Mouse (Mus musculus): ENCODE measurements around the gene Hs6st2.

The Hs6st2 gene

DNA sequence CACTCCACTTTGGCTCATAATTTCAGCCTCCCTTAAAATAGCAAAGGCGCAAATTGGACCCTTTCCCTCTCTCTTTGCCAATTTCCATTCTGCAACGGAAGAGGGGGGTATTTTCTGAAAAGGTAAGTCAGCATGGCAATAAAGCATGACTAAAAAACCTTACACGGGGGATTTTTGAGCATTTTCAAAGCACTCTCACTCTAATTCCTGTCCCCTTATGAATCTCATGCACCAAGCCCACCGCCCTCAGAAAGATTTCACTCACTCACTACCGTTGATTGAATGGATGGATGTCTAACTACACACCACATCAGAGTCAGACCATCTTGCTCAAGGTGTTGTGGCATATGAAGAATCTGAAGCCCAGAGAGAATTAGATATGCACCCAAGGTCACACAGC, at the start of gene Hs6st2:
Gene Hs6st2 (minus strand): TSS at position 101 of the 400 bp plus-strand sequence.
- DNase-seq (ENCODE audit: extremely low read depth, low read depth): no peak

DNA sequence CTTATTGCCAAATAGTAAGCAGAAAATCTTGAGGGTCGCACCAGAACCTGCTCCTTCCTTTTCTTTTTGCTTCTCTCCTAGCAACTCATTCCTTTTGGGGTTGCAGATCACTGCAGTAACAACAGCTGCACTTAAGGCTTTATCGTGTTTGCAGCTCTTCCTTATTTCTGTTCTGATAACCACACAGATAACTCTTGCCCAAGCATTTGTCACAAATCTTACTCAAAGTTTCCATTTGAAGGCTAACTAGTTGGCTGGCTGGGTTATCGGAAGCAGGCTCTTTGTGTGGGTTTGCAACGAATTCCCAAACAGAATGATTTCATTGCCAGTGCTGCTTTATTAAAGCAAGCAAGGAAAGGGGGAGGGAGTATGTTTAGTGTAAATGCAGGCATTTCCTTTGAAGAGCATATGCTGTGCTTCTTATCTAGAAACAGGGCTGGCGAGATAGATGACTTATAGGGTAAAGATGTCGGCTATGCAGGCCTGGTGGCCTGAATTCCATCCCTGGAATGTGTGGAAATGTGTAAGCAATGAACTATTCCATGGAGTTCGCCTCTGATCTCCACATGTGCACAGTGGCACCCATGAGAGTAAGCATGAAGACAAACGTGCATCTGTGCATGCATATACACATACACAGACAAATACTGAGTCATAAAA, 32.6 kb upstream of the Hs6st2 start:
- no peak for DNase-seq (ENCODE audit: extremely low read depth, low read depth)

DNA sequence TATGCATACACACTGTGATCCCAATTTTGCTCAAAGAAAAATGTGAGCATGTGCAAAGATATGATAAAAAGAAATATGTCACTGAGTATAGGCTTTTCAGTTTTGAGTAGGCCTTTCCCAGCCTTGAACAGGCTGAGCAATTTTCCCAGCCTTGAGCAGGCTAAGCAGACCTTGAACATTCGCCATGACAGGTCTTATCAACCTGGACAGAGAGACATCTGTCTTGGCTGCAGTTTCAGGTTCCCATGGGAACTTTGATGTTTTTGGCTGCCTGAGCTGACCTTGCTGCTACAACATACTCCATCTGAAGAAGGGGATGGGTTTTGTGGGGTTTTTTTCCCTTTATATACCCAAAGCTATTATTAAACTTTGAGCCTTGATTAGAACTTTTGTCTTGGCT, 31.3 kb upstream of the Hs6st2 start:
- no peak for DNase-seq (ENCODE audit: extremely low read depth, low read depth)

DNA sequence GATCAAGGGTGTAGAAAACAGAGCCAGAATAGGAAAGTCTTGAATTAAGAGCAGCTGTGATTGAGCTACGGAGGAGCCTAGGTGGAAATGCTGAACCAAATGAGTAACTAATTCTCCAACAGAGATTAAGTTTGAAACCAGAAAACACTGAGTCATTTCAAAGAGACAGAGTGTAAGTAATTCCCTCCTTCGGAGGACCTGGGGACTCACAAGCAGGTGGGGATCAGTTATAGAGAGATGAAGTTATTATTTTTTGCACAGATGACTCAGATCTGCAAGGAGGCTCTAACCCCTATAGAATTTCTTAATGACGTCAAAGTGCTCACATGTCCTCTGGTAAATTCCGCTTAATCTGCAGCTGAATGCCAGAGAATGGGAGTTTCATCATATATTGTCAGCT, 21.2 kb upstream of the Hs6st2 start:
- no peak for DNase-seq (ENCODE audit: extremely low read depth, low read depth)

DNA sequence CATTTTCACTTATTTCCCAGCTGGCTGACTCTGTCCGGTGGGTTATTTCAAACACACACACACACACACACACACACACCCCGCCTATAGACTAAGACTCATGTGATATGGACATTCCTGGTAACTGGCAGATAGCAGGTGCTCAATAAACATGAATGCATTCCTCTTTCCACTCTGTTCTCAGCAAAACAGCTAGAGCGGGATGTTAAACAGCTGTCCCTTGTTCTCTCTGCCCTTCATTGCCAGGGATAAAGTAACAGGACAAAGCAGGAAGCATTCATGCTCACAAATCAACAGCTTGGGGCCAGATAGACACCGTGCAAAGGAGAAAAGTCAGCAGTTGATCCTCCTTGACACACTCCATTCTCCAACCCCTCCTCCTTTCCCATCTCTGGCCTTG, 17.4 kb upstream of the Hs6st2 start:
- no peak for DNase-seq (ENCODE audit: extremely low read depth, low read depth)

DNA sequence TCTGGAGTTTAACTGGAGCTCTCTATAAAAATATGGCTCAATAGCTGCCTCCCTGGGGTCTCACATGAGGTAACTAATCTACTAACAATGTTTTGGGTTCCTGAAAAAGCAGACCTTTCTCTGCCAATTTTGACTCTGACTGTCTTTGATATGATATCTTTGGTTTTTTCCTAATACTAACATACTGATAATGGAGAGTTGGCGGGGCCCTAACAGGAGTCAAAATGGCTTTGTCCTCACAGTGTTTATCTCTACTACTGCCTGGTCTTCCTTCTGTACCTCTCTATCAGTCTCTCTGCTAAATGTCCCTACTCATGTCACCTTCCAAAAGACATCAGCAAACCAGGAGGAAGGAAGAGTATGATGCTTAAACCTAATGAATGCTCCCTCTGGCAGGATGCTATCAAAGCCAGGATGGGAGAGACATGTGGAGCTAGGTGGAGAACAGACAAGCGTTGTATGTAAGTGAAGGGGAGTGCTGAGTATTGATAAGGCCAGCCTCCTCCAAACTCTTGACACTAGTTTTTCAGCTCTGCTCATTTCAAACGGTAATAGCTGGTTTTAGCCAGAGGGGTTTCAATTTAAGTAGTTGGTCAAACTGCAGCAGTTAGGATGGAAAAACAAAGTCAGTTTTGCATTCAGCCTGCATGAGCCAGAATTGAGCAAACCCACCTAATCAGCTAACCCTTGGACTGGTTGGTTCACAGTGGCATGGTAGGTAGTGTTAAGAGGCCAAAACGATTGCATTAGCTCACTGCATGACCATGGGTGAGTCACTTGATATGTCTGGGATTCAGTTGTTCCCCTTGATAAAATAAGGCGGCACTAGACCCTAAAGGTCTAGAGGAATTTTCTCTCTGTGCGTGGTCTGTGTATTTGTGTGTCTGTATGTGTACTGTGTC, 4.6 kb upstream of the Hs6st2 start:
- peak; percentile 23 for DNase-seq (ENCODE audit: extremely low read depth, low read depth)

DNA sequence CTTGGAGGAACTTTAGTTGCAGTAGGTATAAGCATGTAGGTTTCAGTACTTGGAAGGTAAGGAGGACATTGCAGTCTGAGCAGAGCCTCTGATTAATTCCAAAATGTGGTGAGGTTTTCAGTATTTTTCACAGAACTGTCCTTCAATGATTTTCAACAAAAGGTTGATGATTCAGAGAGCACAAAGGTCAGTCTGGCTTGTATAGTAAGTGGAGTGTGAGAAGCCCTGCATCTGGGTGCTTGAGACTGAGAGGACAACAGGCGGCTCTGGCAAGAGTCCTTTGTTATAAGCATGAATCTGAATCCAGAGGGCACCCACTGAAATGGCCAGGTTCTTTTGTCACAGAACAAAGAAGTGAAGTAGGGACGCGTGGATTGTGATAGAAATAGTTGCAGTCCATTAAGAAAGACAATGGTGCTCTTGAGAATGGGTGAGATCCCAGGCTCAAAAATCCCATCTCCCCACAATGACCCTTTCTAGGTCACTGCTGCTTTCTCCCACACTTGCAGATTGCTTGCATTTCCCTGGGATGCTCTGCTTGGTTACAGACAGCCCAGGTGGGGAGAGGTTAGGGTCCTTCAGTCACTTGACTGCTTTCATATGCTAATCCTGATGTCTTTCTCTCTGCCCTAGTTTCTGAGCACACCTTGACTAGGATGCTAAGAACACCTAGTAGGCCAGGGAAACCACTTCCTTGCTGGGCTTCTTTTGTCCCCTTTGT, 2.8 kb upstream of the Hs6st2 start:
- no peak for DNase-seq (ENCODE audit: extremely low read depth, low read depth)

DNA sequence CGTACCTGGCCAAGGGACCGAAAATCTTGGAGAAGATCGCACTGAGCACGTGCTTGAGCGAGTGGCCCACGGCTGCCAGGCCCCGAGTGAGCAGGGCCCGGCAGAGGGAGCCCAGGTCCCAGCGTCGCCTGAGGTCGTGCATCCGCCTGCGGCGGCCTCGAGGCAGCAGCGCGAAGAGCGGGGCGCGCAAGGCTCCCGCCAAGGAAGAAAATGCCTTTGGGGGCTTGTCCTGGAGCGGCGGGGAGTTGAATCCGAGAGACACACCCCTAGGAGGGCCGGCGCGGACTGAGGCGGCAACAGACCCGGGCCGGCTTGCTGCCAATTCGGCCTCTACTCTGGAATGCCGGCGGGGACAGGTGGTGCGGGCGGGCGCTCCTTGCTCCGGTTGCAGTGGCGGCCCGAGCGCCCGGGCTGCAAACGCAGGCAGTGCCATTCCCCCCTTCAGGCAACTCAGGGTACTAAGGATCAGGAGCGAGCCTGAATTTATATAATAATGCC, 437 bp downstream of the Hs6st2 start:
- no peak for DNase-seq (ENCODE audit: extremely low read depth, low read depth)

DNA sequence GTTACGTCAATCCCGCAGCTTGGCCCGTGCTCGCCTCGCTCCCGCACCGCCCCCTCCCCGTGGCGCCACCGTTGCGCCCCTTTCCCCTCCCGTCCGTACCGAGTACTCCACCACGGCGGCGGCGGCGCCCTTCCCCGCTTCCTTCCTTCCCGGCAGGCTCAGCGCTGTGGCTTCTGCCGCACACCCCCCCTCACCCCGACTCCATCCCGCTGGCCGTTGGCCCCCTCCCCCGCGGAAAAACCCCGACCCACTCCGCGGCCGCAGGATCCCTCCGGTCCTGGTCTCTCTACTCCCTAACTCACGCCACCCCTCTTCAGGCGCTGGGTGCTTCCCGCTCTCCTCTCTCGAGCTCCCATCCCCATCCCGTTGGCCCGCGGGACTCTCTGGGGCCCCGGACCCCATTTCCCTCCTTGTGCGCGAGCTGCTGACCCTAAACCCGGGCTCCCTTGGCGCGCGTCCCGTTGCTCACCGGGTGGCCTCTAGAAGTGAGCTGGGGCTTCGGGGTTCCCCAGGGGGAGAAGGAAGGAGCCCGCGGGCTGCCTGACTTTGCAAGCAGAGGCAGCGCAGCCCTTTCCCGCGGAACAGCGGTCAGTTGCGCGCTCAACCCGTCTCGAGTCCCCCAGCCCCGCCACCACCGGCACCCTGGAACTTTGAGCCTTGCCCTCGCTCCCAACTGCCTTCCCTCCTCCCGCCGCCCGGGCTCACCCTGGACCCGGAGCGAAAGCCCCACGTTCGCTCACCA, 1.1 kb downstream of the Hs6st2 start:
- no peak for DNase-seq (ENCODE audit: extremely low read depth, low read depth)

DNA sequence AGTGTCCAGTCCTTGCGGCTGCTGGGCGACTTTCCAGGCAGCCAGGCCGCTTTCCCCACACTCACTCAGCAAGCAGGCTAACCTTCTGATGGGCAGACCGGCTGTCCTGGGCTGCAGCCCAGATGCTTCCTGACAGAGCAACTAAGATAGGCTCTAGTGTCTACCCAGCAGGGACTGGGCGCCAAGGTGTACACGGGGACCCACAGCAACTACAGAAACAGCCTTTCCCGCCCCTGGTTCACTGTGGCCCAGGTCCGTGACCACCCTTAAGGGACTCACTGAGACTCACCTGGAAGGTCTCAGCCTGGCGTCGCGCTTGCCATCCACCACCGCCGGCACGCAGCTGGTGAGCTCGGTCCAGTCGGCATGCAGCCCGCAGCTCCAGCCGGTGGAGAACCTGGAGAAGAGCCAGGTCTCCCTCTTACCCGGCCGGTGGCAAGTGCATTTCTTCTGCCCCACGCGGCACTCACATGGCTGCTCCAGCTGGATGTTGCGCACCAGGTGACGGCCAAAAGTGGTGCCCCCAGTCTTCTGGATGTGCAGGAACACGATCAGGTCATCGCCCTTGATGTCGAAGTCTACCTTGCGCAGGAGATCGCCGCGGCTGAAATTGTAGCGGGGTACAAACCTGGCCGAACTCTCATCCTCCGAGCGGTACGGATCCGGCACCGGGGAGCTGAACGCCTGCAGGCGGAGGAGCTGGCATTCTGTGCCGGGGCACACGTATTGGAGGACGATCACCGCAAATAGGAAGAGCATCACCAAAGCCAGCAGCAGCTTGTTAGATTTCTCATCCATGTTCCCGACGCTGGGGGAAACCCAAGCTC, 1.8 kb downstream of the Hs6st2 start:
- no peak for DNase-seq (ENCODE audit: extremely low read depth, low read depth)

DNA sequence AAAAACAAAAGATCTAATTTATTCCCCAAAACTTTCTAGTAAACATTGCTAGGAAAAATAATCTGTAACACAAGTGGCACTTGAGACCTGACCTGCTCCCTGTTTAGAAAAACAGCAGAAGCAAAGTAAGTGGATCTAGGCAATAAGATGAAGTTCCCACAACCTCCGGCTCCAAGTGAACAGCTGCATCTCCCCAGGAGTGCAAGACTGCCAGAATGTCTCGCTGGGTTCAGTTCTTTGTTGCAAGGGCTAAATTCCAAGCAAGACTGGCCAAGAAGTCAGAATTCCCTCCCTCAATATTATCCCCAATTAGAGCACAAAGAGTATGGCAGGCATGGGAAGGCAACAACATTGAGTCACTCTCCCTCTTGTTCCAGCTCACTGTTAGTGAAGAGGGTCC, 23.4 kb downstream of the Hs6st2 start:
- DNase-seq (ENCODE audit: extremely low read depth, low read depth): no peak

DNA sequence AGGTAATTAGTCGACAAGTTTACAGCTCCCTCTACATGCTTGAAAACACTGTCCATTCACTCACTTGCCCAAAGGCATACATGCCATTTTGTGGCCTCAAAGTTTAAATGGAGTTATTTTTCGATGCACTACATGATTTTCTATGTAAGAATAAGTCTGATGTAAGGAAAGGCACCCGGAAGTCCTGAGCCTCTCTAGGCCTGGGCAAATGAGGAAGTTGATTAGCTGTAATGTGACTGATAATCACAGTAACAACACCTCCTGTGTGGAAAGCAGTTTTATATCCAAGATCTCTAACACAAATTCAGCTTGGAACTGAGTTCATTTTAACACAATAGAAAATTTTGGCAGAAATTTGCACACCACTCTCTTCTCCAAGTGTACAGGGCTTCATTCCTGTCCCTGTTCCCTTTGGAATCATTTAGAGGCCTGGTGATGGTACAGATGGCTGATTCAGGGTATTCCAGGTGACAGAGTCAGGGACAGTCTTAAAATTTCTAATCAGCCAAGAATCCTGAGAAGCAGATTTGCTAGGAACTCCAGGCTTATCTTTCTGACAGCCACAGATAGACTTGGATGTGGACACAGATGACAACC, 38.9 kb downstream of the Hs6st2 start:
- peak; percentile 33 for DNase-seq (ENCODE audit: extremely low read depth, low read depth)

DNA sequence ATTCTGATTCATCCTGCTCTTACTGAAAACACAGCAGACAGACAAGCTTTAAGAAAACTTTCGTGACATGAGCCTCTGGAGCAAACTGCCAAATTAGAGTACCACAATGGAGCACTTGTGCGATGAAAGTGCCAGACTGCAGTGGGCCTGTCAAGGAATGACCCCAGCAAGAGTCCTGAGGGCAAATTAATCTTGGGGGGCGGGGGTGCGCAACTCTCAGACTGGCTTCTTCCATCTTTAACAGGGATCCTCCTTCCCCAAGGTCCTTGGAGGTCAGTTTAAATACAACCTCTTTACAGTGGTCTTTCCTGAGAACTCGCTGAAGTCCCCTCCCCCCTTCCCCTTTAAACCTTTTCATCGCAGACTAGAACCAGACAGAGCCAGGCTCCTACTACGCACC, 45.9 kb downstream of the Hs6st2 start:
- no peak for DNase-seq (ENCODE audit: extremely low read depth, low read depth)

DNA sequence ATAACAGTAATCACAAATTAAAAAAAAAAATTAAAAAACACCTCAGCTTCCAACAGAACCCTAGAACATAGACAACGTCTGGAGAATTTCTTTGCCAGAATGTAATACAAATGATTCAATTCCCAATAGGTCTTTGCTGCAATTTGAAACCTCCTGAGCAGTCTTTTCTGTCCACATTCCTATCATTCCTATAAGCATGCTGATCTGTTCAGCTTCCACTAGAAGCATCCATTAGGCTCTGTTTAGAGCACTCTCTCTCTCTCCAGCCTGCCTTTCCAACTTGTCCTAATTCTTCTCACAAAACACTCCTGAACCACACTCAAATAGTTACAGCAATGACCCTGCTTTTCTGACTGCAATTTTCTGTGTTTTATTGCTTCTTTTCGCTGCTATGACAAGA, 50.3 kb downstream of the Hs6st2 start:
- no peak for DNase-seq (ENCODE audit: extremely low read depth, low read depth)

DNA sequence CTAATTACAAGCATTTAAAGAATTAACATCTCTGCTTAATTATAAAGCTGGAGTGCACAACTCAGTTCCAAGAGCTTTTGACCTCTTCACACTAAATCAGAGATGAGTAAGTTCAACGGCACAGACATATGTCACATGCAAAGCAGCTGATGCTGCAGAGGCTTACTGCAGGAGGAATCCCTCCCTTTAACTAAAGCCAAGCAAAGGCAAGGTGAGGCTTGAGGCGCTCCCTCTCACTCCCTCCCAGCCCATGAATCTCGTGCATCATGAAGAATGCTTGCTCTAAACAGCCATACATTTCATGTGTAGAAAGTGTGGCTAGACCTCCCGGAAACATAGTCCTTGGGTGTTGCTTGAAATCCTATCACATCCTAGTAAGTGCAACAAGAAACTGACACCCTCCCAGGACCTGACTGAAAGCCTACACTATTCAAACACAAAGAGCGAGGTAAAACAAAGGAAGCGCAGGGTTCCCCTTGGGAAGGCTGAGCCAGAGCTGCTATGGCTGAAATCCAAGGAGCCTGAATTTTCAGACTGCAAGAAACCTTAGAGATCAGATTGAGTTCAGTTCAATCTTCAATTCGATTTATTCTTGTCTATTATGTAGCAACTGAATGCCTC, 67.2 kb downstream of the Hs6st2 start:
- DNase-seq (ENCODE audit: extremely low read depth, low read depth): no peak

DNA sequence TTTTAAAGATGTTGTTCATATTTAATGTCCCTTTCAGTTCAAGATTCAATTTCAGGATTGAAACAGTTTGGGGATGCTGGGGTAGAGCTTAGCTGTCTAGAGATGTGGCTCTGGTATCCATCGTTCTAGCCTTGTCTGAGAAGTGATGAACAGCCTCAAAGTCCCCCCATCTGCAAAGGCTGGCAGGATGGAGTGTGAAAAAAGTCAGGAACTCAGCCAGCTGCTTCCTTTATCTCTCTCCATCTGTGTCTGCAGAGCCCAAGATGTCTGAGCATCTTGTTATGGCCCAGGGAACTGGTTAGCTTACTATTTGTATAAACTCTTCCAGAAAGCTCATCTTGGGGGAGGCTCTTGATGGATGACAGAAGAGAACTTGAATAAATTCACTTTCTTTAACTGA, 70.9 kb downstream of the Hs6st2 start:
- DNase-seq (ENCODE audit: extremely low read depth, low read depth): no peak

DNA sequence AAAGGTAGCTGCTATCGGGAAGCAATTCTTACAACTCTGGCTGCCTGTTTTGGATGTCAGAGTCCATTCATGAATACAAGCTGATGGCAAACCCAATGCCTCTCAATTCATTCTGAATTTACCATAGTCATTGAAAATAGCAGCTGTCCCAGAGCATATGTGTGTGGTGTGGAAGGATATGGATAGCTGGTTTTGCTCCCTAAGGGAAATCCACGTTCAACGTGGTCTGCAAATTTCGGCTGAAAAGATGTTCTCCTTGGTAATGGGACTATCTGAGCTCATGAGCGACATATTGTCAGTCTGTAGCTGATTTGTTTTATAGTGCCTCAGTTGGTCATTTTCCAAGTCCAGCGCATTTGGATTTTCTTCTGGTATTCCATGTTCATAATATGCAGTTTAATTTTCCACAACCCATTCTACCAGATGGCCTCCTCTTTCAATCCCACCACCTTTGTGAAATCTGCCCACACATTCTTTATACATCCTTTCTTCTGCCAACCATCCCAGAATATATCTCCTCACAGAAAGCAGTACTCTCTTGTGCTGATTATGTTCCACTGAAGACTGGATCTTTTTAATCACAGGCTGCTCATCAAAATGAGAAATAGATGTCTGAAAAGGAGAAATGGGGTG, 75.3 kb downstream of the Hs6st2 start:
- DNase-seq (ENCODE audit: extremely low read depth, low read depth): no peak

DNA sequence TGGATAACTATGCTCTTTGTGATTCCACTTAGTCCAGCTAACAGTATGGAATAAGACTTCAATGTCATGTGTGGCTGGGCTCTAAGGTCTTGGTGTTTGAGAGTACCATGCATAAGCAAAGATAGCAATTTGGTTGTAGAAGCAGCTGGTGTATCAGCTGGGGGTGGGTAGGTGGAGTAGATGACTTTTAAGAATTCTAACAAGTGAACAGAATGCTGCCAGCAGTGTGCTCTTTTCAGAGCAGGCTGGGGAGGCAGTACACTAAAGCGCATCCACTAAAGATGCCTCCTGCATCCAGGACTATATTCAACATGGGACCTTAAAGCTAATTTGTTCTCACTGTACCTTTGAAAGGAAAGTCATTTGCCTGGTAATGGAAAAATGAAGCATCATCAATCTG, 88.9 kb downstream of the Hs6st2 start:
- no peak for DNase-seq (ENCODE audit: extremely low read depth, low read depth)

DNA sequence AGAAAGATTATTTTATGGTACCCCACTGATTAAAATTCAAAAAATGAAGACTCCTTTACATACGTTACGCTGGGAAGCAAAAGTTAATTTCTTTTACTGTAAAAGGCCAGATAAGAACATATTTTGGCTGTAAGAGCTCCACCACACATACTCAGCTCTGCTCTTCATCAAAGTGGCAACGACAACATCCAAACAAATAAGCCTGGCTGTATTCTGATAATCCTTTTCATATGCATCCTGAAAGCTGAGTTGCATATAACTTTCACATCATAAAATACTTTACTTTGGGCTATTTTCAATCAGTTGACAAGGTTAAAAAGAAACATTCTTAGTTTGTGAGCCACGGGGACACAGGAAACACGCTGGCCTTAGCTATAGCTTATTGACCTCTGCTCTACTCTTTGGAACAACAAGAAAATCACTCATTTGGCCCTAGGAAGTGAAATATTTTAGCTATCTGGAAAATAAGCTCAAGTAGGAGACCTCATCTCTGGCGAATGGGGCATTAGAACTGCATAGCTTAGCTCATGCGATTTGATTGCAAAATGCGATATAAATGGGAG, 91.1 kb downstream of the Hs6st2 start:
- no peak for DNase-seq (ENCODE audit: extremely low read depth, low read depth)

All from MEL-GATA-1-ER (cell line).